Mouse (Mus musculus): Measurements from ENCODE around the gene Tle6. TPM values are rescaled to one million over a fixed set of nuclear protein-coding genes. Genes with fewer than 3 reads are reported as not detected.
A peak's percentile ranks its signal among the peaks of the same experiment; 100 is the strongest.

Gene Tle6
- polyA plus RNA-seq, 1 experiment from 2014 or later, result 7.3 TPM

DNA sequence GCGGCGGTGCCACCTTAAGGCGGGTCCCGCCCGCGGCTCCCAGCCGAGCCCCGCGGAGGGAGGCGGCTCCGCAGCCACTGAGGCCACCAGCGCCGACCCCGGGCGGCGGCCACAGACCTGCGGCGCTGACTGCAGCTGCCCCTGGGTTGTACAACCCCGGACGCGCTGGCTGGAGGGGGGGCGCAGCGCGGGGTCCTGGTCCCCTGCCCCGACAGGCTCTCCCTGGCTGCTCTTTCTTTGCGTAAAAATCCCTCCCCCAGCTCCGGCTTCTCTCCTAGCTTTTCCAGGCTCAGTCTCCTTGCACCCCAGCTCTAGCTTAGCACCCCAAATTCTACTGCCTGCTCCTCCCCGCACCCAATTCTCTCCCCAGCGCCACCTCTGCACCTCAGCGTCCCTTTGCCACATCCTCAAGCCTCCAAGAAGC lies 25.7 kb downstream of the Tle6 start:
- H3K4me1 ChIP-seq (replicated peaks; ENCODE audit: insufficient read depth, low read length), result peaks cover 26% of the 10 kb centered on the region
- ATAC-seq (replicated peaks; ENCODE audit: low FRiP score, low read depth) (no peak), DNase-seq (ENCODE audit: low spot score) (peak; percentile 38)
- TF ChIP-seq CTCF (IDR thresholded peaks at IDR 0.05; ENCODE audit: low read depth), result no peak
- H3K4me3 ChIP-seq (replicated peaks; ENCODE audit: low read depth, low read length), result peak overlapping the region; percentile 47
- peak overlapping the region; percentile 57 for H3K9ac ChIP-seq (ENCODE audit: low read depth, low read length)
- under 1% methylated on average over 22 of the region's 30 CpGs for WGBS
- H3K27ac ChIP-seq, result peak overlapping the region; percentile 47; the same call in 1 of the 2 replicates
- H3K36me3 ChIP-seq (ENCODE audit: insufficient read depth, low read length), result peaks cover 4% of the 10 kb centered on the region; the same call in 1 of the 2 replicates
- no peaks in the 10 kb centered on the region for H3K9me3 ChIP-seq (replicated peaks; ENCODE audit: low read length)
- H3K4me2 ChIP-seq (ENCODE audit: low read length), result peak overlapping the region; percentile 75
- H3K27me3 ChIP-seq (ENCODE audit: insufficient read depth, low read length), result 0 out of 2 replicates have a peak, but pooled peaks cover 6% of the 10 kb centered on the region

DNA sequence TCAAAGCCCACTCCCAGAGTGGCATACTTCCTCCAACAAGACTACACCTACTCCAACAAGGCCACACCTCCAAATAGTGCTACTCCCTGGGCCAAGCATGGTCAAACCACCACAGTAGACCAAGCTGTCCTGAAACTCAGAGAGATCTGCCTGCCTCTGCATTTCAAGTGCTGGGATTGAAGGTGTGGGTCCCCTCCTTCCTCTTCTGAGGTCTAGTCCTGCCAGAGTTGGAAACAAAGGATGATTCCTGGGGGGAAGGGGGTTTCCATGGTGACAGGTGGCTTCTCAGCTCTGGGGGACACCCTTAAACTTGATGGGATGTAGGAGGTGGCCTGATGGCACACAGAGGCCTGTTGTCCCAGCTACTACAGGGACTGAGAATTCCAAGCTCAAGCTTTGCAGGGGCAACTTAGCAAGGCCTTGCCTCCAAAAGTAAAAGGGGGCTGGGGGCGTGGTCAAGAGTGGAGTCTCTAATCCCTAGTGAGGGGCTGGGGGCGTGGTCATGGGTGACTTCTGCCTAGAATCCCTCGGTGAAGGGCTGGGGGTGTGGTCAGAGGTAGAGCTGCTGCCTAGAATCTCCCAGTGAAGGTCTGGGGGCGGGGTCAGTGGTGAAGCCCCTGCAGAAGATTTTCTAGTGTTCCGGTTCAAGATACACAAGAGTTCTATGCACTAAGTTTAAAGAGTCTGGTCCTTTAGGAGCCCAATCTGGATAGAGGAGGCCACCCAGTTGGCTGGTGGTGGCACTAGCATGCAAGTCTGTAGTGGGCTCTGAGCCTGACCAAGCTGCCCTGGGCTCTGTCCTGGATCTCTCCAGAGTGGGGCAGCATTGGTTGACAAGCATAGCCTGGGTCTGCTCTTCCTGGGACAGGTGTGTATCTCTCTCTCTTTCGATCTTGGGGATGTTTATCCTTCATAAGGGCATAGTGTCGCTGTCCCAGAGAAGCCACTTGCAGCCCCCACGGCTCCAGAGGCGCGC lies 26.5 kb downstream of the Tle6 start, which contains the start of gene Tle2:
Gene Tle2, plus strand, starts transcription at position 481 of the 976 bp plus-strand sequence.
- H3K4me3 ChIP-seq (replicated peaks; ENCODE audit: low read depth, low read length), result peak within 1 kb of the TSS; percentile 47
- H3K4me1 ChIP-seq (replicated peaks; ENCODE audit: insufficient read depth, low read length), result peaks cover 24% of the 10 kb centered on the region
- no peak for ATAC-seq (replicated peaks; ENCODE audit: low FRiP score, low read depth)
- 0 out of 2 replicates have a peak, but pooled peaks cover 6% of the 10 kb centered on the region for H3K27me3 ChIP-seq (ENCODE audit: insufficient read depth, low read length)
- peak; percentile 51 for DNase-seq (ENCODE audit: low spot score)
- TF ChIP-seq CTCF (IDR thresholded peaks at IDR 0.05; ENCODE audit: low read depth), result no peak
- peak within 1 kb of the TSS; percentile 47; the same call in 1 of the 2 replicates for H3K27ac ChIP-seq
- peak within 1 kb of the TSS; percentile 75 for H3K4me2 ChIP-seq (ENCODE audit: low read length)
- peak within 1 kb of the TSS; percentile 57 for H3K9ac ChIP-seq (ENCODE audit: low read depth, low read length)
- peaks cover 4% of the 10 kb centered on the region; the same call in 1 of the 2 replicates for H3K36me3 ChIP-seq (ENCODE audit: insufficient read depth, low read length)
- no peaks in the 10 kb centered on the region for H3K9me3 ChIP-seq (replicated peaks; ENCODE audit: low read length)
- 26% methylated on average over 10 of the region's 10 CpGs for WGBS

DNA sequence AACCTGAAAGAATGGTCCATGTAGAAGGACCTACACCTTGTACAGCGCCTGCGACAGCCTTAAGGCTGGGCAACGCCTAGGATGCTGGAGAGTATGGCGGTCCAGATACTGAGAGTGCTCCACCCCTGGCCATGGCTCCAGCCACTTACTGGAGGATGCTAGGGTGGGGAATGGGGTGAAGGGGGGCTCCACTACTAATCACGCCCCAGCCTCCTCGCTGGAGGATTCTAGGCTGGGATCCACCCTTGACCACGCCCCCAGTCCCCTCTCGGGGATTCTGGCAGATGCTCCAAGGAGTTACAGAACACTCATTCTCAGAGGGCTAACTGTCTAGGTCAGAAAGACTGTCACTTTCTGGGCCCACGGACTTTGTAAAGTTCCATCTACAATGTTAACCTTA lies 27.9 kb downstream of the Tle6 start:
- ATAC-seq (replicated peaks; ENCODE audit: low FRiP score, low read depth) (no peak), DNase-seq (ENCODE audit: low spot score) (peak; percentile 43)
- Histone ChIP-seq H3K36me3 (ENCODE audit: insufficient read depth, low read length) (no peaks in the 10 kb centered on the region), H3K4me3 (replicated peaks; ENCODE audit: low read depth, low read length) (no peak overlapping the region), H3K27me3 (ENCODE audit: insufficient read depth, low read length) (0 out of 2 replicates have a peak, but pooled peaks cover 6% of the 10 kb centered on the region), H3K4me2 (ENCODE audit: low read length) (no peak overlapping the region), H3K9me3 (replicated peaks; ENCODE audit: low read length) (no peaks in the 10 kb centered on the region), H3K27ac (no peak overlapping the region), H3K9ac (ENCODE audit: low read depth, low read length) (no peak overlapping the region), H3K4me1 (replicated peaks; ENCODE audit: insufficient read depth, low read length) (peaks cover 34% of the 10 kb centered on the region)
- no peak for TF ChIP-seq CTCF (IDR thresholded peaks at IDR 0.05; ENCODE audit: low read depth)
- 21% methylated on average over 9 of the region's 9 CpGs for WGBS

DNA sequence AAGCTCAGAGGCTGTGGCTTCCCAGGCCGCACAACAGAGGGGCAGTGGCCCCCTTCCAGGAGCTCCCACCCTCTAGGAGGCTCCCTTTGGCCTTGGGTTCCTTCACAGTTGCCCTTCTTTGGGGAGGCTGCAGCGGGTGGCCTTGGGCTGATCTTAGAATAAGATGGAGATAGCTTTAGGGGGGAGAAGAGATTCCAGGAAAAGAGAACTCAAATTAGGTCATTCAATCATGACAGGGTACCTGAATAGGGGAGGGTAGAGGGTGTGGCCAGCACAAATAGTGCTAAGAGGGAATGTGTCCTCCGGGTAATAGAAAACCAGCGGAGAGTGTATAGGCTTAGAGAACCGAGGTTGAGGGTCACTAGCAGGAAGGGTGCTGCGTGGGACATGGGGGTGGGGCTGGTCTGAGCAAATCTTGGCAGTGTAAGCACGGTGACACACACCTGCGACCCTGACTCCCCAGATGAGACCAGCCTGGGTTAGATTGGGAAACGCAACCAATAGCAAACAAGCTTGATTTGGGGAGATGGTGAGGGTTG lies 28.7 kb downstream of the Tle6 start:
- no peaks in the 10 kb centered on the region for H3K9me3 ChIP-seq (replicated peaks; ENCODE audit: low read length)
- no peak for TF ChIP-seq CTCF (IDR thresholded peaks at IDR 0.05; ENCODE audit: low read depth)
- H3K4me2 ChIP-seq (ENCODE audit: low read length), result peak overlapping the region; percentile 50
- H3K4me3 ChIP-seq (replicated peaks; ENCODE audit: low read depth, low read length), result peak overlapping the region; percentile 10; the same call in 1 of the 2 replicates
- 0 out of 2 replicates have a peak, but pooled peaks cover 6% of the 10 kb centered on the region for H3K27me3 ChIP-seq (ENCODE audit: insufficient read depth, low read length)
- no peaks in the 10 kb centered on the region for H3K36me3 ChIP-seq (ENCODE audit: insufficient read depth, low read length)
- 8% methylated on average over 9 of the region's 9 CpGs for WGBS
- DNase-seq (ENCODE audit: low spot score) (no peak), ATAC-seq (replicated peaks; ENCODE audit: low FRiP score, low read depth) (no peak)
- H3K9ac ChIP-seq (ENCODE audit: low read depth, low read length), result peak overlapping the region; percentile 28; the same call in 1 of the 2 replicates
- peaks cover 34% of the 10 kb centered on the region for H3K4me1 ChIP-seq (replicated peaks; ENCODE audit: insufficient read depth, low read length)
- H3K27ac ChIP-seq, result peak overlapping the region; percentile 65

DNA sequence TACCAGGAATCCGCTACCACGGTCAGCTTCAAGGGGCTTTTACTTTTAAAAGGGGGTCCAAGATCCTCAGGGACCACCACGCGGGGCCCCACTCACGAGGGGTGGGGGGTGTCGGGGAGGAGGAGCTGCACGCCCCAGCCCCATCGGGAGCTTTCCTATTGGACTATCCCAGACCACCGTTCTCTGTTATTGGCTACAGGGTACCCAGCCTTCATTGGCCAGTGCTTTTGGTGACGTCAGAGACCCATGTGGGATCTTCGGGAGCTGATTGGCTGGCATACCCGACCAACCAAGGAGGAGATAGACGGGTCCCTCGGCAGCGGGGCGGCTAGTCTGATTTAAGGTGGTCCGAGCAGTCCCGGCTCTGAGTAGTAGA lies 29.4 kb downstream of the Tle6 start:
- peak; percentile 90 for ATAC-seq (replicated peaks; ENCODE audit: low FRiP score, low read depth)
- DNase-seq (ENCODE audit: low spot score), result peak; percentile 99
- WGBS, result under 1% methylated on average over 18 of the region's 18 CpGs
- no peak for TF ChIP-seq CTCF (IDR thresholded peaks at IDR 0.05; ENCODE audit: low read depth)
- H3K4me1 ChIP-seq (replicated peaks; ENCODE audit: insufficient read depth, low read length), result peaks cover 34% of the 10 kb centered on the region
- H3K9ac ChIP-seq (ENCODE audit: low read depth, low read length), result no peak overlapping the region
- no peaks in the 10 kb centered on the region for H3K9me3 ChIP-seq (replicated peaks; ENCODE audit: low read length)
- 0 out of 2 replicates have a peak, but pooled peaks cover 3% of the 10 kb centered on the region for H3K36me3 ChIP-seq (ENCODE audit: insufficient read depth, low read length)
- peak overlapping the region; percentile 79 for H3K27ac ChIP-seq
- H3K4me3 ChIP-seq (replicated peaks; ENCODE audit: low read depth, low read length), result peak overlapping the region; percentile 41
- 0 out of 2 replicates have a peak, but pooled peaks cover 6% of the 10 kb centered on the region for H3K27me3 ChIP-seq (ENCODE audit: insufficient read depth, low read length)
- H3K4me2 ChIP-seq (ENCODE audit: low read length), result peak overlapping the region; percentile 89

Measured in kidney, postnatal 0 days (tissue).